Mouse (Mus musculus): Measurements from ENCODE around the gene Ubap2l.

The Ubap2l gene

DNA sequence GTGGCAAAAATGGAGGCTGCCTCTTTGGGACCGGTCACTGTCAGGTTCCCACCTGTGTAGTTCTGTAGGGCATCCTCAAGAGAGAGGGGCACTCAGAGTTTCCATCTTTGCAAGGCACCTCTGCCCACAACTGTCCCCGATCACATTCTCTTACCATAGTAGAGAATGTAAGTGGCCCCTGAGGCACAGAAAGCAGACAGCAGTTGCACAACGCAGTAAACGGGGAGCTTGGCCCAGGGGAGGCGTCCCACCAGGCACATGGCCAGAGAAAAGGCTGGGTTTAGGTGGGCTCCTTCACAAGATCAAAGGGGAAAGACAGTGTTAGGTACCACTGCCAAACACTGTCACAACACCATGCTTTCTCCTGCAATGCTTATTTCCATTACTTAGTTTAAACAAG, 86.5 kb downstream of the Ubap2l start:
- no peak for DNase-seq (ENCODE audit: low spot score)

DNA sequence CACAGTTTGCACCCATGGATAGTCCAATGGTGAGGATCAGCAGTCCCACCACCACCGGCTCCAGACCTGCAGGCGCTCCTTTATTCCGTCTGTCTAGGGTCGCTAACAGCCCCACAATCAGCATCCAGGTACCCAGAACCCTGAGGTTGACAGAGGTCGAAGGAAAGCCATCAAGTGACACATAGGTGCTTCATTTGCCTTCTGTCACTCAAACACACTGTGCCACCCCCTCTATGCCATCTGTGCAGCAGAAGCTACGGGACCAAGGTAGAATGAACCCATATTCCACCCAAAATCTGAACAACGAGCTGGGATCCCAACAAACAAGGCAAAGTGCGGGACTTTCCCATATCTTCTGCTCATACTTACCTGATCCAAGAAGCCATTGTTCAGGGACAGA, 86.9 kb downstream of the Ubap2l start:
- no peak for DNase-seq (ENCODE audit: low spot score)

DNA sequence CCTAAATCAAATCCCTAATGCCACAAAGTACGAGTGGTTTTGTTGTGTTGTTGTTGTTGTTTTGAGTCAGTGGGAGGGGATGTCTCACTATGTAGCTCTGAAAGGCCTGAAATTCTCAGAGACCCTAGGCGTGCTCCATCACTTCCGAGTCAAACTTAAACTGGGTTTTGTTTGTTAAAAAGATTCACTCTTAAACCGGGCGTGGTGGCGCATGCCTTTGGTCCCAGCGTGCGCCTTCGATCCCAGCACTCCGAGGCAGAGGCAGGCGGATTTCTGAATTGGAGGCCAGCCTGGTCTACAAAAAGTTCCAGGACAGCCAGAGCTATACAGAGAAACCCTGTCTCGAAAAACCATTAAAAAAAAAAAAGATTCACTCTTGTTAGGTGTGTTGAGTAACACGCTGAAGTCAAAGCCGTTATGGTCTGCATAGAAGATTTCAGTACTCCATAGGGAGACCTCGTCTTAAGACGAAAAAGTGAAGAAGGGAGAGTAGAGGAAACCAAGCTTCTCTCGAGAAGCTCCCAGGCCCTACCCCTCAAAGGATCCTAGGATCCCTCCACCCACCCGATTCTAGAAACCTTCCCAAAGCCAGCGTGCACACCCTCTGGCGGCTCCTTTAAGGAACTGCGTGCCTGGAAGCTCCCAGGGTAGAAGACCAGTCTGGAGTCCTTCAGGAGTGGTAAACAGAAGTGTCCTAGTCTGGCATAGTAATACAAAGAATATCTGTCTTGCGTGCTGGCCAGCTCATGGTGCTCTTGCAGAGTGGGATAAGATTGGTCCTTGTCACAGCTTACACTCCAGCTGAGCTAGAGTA, 88.3 kb downstream of the Ubap2l start:
- DNase-seq (ENCODE audit: low spot score): peak; percentile 58

DNA sequence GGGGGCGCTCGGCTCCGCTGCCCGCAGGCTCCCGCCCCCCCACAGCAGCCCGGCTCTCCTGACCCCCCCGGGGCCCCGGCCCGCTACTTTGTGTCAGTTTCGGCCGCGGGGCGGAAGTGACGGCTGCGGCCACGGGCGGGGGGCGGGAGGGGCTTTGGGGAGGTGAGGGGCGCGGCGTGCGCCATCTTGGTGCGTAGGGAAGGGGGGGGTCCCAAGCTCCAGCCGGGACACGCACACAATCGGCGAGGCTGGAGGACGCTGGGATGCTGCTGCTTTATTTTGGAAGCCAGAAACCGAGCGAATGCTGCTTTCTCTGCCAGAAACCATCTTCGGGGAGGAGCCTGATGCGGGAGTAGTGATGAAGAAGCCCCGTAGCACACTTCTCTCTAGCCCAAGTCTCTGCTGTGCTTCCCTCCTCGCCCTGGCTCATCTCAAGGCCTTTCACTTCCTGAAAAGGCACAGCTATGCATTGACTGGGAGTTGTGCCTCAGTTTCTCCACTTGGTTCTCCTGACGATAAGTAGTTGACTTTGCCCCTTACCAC, 89.1 kb downstream of the Ubap2l start, which contains the start of gene Atp8b2:
TSS of gene Atp8b2 (minus strand) at position 288 of the 543 bp plus-strand sequence.
- DNase-seq (ENCODE audit: low spot score): peak; percentile 52

DNA sequence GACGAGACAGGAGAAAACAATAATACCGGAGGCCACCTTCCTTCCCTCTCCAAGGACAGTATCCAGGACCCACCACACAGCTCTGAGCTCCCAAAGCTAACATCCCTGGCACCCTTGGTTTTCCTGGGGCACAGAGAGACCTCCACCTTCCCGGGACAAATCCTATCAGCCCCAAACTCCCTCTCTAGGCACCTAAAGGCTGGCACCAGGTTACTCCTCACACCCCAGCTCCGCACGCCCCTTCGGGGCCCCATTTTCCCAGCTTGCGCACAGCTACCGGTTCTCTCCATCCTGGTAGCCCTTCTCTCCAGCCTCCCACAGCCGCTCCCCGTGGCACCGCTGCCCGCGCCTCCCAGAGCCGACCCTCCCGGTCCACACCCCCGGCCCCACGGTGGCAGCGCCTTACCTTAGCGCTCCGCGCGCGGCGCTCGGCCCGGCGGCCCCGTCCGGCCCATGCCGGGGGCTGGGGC, 89.6 kb downstream of the Ubap2l start:
- no peak for DNase-seq (ENCODE audit: low spot score)

DNA sequence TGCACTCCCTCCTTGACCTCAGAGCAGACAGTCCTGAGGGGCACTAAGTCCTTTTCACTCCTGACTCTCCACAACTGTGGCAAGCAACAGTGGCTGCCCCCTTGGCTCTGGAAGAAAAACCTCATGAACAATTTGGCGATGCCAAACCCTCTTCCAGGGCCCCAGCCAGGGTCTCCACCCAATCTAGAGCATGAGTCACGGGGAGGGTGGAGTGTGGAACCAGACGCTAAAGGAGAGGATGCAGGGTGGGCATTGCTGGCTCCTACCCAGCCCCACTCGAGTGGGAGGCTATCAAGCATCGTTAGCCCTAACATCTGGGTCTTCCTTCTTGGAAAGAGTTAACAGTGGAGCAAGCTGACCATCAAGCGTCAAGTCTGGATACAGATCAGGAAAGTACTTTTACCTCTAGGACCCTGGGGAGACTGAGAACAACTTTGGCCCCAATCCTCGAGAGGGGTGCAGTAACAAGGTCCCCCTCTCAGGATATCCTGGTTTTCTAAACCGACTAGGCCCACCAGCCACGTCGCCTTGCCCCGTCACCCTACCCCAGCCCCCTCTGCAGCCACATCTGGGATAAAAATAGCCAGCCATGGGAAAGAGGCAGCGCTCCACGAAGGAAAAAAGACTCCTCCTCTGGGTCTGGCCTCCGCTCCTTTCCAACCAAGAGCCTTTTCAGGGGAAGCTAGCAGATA, 90.2 kb downstream of the Ubap2l start:
- no peak for DNase-seq (ENCODE audit: low spot score)

DNA sequence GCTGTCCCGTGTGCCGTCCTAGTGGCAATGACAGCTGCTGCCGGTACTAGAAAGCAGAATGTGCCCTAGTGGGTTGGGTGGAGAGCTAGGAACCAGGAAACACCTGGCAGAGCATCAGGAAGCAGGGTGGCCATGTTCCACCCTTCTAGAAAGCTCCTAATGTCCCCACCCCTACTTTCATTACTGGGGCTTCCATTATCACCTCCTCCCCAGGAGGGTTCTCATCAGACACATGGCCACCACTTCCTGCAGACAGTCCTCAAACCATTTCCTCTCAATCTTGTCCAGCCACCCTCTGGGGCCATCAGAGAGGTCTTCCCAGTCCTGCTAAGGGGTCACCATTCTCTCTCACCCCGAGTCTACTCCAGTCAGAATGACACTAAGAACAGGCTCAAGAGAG, 91.0 kb downstream of the Ubap2l start:
- DNase-seq (ENCODE audit: low spot score): no peak

DNA sequence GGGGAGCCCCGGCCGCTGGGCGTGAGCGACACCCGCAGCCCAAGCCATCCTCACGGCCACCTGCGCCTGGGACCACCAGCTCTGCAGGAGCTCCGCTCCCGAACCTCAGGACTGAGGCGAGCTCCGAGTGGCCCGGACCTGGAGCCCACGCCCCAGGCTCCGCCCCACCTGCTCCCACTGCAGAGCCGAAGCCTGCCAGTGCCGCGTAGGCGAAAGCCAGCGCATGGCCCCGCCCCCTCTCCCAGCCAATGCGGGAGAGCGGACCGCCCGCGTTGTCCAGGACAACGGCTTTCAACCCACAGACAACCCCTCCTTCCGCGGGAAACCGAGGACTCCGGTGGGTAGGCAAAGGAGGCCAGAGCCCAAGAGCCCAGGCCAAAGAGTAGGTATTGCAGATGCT, 92.0 kb downstream of the Ubap2l start:
- peak; percentile 93 for DNase-seq (ENCODE audit: low spot score)

DNA sequence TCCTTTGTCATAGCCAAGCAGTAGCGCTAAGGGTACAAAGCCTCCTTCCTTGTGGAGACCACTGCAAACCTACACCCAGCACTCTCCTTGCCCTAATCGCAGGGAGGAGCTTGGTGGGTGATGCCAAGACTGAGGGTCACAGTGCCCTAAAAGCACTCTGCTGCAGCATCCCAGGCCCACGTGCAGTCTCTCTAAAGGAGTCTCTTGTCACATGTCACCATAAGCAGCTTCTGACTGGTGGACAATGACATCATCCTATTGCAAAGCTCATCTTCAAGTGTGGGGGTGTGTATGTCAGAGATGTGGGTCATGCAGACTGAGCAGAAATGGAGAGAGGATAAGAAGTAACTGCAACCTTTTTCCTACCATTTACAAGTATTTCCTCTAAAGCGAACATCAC, 93.0 kb downstream of the Ubap2l start:
- DNase-seq (ENCODE audit: low spot score): peak; percentile 54

DNA sequence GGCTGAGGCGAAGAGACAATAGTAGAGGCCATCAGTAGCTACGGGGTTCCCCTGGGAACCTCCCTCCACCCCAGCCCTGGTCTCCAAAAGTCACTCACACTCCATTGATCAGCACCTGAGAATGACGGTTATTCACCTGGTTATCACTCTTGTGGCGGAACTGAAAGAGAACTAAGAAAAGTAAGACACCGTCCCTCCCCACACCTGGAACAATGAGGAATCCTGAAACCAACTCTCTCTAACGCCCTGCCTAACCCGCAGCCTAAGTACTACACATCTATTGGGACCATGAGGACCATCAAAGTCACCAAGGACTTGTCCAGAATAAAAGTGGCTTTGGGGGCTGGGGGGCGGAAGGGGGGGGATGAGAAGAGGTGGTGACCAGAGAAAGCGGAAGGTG, 94.5 kb downstream of the Ubap2l start:
- DNase-seq (ENCODE audit: low spot score): no peak

DNA sequence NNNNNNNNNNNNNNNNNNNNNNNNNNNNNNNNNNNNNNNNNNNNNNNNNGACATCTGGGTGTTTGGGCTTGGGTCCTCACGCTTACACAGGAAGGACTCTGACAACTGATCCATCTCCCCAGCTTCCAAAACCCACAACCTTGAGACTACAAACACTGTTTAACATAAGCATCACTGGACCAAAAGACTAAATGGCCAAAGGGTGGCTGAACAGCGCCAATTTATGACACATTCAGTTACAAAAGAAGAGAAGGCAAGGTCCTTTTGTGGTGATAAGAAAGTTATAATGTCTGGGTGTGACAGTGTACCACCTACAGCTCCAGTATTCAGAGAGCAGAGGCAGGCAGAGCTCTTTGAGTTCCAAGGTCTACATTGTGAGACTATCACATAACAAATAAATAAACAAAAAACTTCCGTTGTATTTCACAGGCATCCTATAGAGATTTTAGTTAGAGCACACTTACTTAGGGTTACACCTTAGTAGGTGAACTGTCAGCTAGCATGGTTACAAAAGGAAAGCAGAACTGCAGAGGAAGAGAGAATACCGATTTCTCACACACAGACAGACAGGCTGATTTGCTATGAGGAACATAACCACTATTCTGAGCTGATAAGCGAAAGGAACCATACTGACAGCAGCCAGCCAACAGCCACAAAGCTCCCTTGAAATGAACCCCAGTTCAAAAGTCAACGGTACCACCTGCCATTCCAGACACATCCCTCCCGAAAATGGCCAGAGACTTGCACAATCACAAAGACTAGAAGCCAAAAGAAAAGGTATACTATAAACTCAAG, 96.1 kb downstream of the Ubap2l start:
- no peak for DNase-seq (ENCODE audit: low spot score)

DNA sequence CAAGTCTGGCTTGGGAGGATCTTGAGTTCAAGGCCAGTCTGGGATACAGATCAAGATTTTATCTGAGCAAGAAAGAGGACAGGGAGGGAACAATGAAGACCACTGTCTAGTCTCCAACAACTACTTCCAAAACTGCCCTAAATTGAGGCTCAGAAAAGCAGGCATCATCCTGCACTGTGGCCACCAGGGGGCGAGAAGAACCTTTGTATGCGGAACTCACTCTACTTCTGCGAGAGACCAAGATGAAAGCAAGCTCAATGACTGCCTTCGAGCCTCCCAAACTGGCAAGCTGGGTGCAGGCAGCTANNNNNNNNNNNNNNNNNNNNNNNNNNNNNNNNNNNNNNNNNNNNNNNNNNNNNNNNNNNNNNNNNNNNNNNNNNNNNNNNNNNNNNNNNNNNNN, 99.0 kb downstream of the Ubap2l start:
- peak; percentile 85 for DNase-seq (ENCODE audit: low spot score)
